Mouse (Mus musculus) frontal cortex, postnatal 10 days (tissue): ENCODE measurements around the gene Urm1.
A peak's percentile ranks its signal among the peaks of the same experiment; 100 is the strongest.
"Not testable (repeated sequence)": the region's sequence is repeated elsewhere in the genome, so short reads cannot be mapped to it uniquely, and the experiment has no call there.

ENCODE experiments used
- DNase-seq, 2 experiments: peaks; one replicate each; pipeline ENCODE4 v3.0.0; 2022; ENCODE audit warnings: low spot score in 2 of 2, mixed read lengths in 1 of 2

The Urm1 gene

GRCm38 (mm10) chr2:29865125-29865524, 45.2 kb downstream of the Urm1 start:
- DNase-seq = no peak

DNA sequence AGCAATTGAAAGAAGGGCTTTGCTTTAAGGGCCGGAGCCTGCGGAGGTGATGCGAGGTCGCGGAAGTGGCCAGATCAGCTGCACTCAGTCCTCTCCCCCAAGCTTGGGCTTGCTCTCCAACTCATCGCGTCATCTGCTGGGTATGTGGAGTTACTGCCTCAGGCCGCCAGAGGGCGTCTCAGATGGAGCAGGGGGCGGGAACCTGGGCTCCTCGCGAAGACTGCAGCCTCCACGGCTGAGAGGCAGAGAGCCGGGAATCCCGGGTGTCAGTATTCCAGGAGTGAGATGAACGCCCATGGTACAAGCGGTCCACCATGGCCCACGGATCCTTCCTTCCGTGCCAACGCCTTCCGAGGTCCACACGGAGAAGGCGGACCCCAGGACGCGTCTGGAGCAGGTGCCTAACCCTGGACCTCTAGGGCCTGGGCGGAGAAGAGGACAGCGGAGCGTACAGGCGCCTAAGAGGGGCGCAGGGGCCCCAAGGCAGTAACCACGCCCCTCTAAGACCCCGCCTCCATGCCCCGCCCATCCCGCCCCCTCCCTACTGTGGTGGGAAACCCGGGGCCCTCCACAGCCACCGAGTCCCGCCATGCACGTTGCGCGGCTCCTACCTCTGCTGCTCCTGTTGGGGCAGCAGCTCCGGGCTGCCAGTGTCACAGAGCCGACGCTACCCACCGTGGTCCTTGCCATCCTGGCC, 49.2 kb downstream of the Urm1 start, which contains the start of gene Cercam:
Gene Cercam (plus strand): TSS at position 216 of the 697 bp plus-strand sequence.
- DNase-seq = peak; percentile 76 to 84

- DNase-seq = no peak
Measured at GRCm38 (mm10) chr2:29869646-29870451, 50.0 kb downstream of the Urm1 start.

DNA sequence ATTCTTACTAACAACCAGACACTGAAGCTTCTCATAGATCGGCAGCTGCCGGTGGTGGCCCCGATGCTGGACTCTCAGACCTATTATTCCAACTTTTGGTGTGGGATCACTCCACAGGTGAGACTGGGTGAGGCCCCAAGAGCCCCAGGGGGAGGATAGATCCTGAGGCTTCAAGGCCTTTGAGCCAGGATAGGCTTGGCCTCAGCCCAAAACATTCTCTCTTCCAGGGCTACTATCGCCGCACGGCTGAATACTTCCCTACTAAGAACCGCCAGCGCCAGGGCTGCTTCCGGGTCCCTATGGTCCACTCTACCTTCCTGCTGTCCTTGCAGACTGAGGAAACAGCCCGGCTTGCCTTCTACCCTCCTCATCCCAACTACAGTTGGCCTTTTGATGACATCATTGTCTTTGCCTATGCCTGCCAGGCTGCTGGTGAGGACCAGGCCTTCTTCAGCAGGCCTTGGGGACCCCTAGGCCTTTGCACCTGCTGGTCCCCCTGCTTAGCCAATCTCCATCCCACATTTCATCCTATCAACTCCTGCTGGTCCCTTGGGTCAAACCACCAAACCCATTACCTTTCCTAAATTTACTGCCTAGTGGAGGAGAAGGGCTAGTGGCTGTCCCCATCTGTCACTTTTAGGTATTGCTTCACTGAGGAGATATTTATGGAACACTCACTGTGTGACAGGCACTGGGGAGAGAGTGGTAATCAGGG, 52.9 kb downstream of the Urm1 start:
- DNase-seq = no peak

DNA sequence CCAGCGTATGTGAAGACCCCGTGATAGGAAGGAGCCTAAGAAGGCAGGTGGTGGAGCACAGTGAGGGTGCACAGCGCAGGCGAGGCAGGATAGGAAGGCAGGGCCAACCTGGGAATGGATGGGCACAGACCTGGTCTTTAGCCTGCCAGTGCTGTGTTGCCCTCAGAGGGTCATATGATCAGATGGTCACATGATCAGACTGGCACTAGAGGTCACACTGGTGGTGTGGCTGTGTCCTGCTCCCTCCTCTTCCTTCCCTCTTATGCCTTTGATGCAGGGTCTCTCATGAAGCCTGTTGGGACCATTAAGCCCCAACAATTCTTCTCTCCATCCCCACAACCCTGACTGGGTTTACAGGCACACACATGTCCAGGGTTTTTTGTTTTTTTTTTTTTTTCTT, 53.9 kb downstream of the Urm1 start:
- no peak for DNase-seq

- DNase-seq = no peak
Measured at GRCm38 (mm10) chr2:29878061-29878460, 58.2 kb downstream of the Urm1 start.

GRCm38 (mm10) chr2:29879191-29879590, 59.3 kb downstream of the Urm1 start:
- no peak for DNase-seq

- no peak for DNase-seq
Measured at GRCm38 (mm10) chr2:29879964-29880830, 60.3 kb downstream of the Urm1 start.

DNA sequence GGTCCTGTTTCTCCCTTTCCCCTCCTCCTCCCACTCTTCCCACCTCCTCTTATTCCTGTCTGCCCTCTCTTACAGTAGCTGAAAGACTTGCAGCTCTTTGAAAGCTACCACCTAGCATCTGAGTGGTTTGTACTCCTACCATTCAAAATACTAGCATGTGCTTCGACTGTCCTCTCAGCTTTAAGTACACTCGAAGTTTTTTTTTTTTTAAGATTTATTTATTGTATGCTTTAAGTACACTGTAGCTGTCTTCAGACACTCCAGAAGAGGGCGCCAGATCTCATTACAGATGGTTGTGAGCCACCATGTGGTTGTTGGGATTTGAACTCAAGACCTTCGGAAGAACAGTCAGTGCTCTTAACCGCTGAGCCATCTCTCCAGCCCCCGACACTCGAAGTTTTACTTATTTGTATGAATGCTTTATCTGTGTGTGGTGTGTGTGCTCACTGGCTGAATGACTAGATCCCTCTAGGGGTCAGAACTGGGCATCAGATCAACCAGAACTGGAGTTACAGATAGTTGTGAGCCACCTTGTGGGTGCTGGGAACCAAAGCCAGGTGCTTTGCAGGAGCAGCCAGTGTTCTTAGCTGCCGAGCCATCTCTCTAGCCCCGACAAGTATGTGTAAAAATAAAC, 66.9 kb downstream of the Urm1 start:
- DNase-seq = not testable (repeated sequence)

- peak; percentile 99 to 100 for DNase-seq
Measured at GRCm38 (mm10) chr2:29889066-29889944, 69.4 kb downstream of the Urm1 start, which contains the start of gene Odf2. TSS of gene Odf2 (plus strand) at chr2:29889221.

GRCm38 (mm10) chr2:29889991-29890833, 70.3 kb downstream of the Urm1 start:
- DNase-seq = peak; percentile 81 to 86

DNA sequence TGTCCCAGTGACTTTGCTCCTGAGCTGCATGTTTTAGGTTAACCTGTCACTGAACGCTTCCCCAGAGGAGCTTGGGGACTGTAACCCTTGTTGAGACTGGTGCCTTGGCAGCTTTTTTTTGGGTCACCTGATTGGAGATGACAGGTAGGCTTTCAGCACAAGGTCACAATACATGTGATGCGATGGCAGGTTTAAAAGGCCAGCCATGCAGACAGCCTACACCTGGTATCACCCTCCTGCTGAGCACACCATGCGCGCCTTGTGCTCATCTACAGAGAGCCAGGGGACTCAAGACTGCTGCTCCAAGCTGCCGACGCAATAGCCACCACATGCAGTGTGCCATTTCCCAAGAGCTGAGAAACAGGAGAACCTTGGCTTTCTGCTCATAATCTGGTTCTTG, 71.9 kb downstream of the Urm1 start:
- DNase-seq = no peak
